Mouse (Mus musculus): ENCODE measurements at regions not wholly inside any gene's neighbourhood (a gene's known extent, or its start where the extent isn't known, plus 50 kb on each side); places are given as distances from the start of the nearest gene placed in this dataset.

GRCm38 (mm10) chr3:76014766-76015165, 58.0 kb upstream of the Golim4 start:
- no peak for DNase-seq (ENCODE audit: low read depth, low spot score)

- DNase-seq (ENCODE audit: low read depth, low spot score): peak; percentile 27
These were observed 51.9 kb upstream of the Golim4 start for GRCm38 (mm10) chr3:76008564-76009183.

Measured in retina, postnatal 7 days (tissue).